Mouse (Mus musculus) heart, postnatal 4 days (tissue): ENCODE results near the gene Akr1c13. TPM values are rescaled to one million over a fixed set of nuclear protein-coding genes. Genes with fewer than 3 reads are reported as not detected.

Experiments
- DNase-seq: peaks from one replicate; pipeline ENCODE4 v3.0.0; 2021
- total RNA-seq, 2 experiments: library from RNA; stranded (reverse); gene quantifications; 2 replicates each; pipeline ENCODE4 v1.2.3; 2021

The Akr1c13 gene
- total RNA-seq, 2 experiments from 2014 or later, result 1.5 to 1.8 TPM

GRCm38 (mm10) chr13:4244861-4245559 is 54.1 kb downstream of the Akr1c13 start:
- DNase-seq, result peak; percentile 15

- no peak for DNase-seq
Observed at GRCm38 (mm10) chr13:4249347-4249746, 58.4 kb downstream of the Akr1c13 start.

Other genes starting within 250 kb of the Akr1c13 start
- not detected for gene Ucn3, start 245.8 kb upstream of the Akr1c13 start, total RNA-seq
- 1 to 10 TPM; 5.4 to 5.6 TPM for gene Akr1c14, start 142.1 kb upstream of the Akr1c13 start, total RNA-seq
- not detected for gene Akr1c18, start 40.5 kb upstream of the Akr1c13 start, total RNA-seq
- gene Akr1c19, start 37.5 kb downstream of the Akr1c13 start, total RNA-seq, result 1 to 10 TPM; 1.2 to 1.5 TPM
- gene Akr1c12, start 88.3 kb downstream of the Akr1c13 start, total RNA-seq, result not detected
- gene Akr1c6, start 243.2 kb downstream of the Akr1c13 start, total RNA-seq, result not detected